Mouse (Mus musculus) urinary bladder, adult 2 months (tissue): ENCODE data around the gene Rbms3. TPM values are rescaled to one million over a fixed set of nuclear protein-coding genes. Genes with fewer than 3 reads are reported as not detected.

ENCODE experiments used
- DNase-seq: peaks from one replicate; pipeline ENCODE4 v3.0.0; 2022; ENCODE audit warnings: low spot score
- polyA plus RNA-seq: library from polyadenylated mRNA; depleted of rRNA; stranded (reverse); fragments of >200 nt; gene quantifications from 2 replicates; pipeline ENCODE4 v1.2.3, GENCODE M21; 2012; rRNA removed

Rbms3 gene
- 20.8 and 20.9 TPM in 2 replicates for polyA plus RNA-seq

GRCm38 (mm10) chr9:117629771-117630170 is at the start of gene Rbms3:
Gene Rbms3 (minus strand): TSS chr9:117629913.
- no peak for DNase-seq

- DNase-seq: no peak
Observed at GRCm38 (mm10) chr9:117673311-117673710, 43.6 kb upstream of the Rbms3 start.

GRCm38 (mm10) chr9:117654626-117655025 is 24.9 kb upstream of the Rbms3 start:
- DNase-seq: no peak

GRCm38 (mm10) chr9:117653641-117654040 is 23.9 kb upstream of the Rbms3 start:
- DNase-seq: no peak

GRCm38 (mm10) chr9:117646131-117646530 is 16.4 kb upstream of the Rbms3 start:
- DNase-seq: no peak

- DNase-seq: no peak
Observed at GRCm38 (mm10) chr9:117641090-117641782, 11.5 kb upstream of the Rbms3 start.

- DNase-seq: no peak
Observed at GRCm38 (mm10) chr9:117638623-117639185, 9.0 kb upstream of the Rbms3 start.

- DNase-seq: no peak
Observed at GRCm38 (mm10) chr9:117636492-117636891, 6.8 kb upstream of the Rbms3 start.

GRCm38 (mm10) chr9:117627173-117627572 is 2.5 kb downstream of the Rbms3 start:
- no peak for DNase-seq

- no peak for DNase-seq
Observed at GRCm38 (mm10) chr9:117600781-117601180, 28.9 kb downstream of the Rbms3 start.

- DNase-seq: no peak
Observed at GRCm38 (mm10) chr9:117599341-117599740, 30.4 kb downstream of the Rbms3 start.

GRCm38 (mm10) chr9:117596162-117596561 is 33.6 kb downstream of the Rbms3 start:
- no peak for DNase-seq

- DNase-seq: no peak
Observed at GRCm38 (mm10) chr9:117585345-117585744, 44.4 kb downstream of the Rbms3 start.

GRCm38 (mm10) chr9:117583638-117584037 is 46.1 kb downstream of the Rbms3 start:
- DNase-seq: no peak

- DNase-seq: no peak
Observed at GRCm38 (mm10) chr9:117582591-117582990, 47.1 kb downstream of the Rbms3 start.

- DNase-seq: no peak
Observed at GRCm38 (mm10) chr9:117571186-117571855, 58.4 kb downstream of the Rbms3 start.

GRCm38 (mm10) chr9:117570240-117570821 is 59.4 kb downstream of the Rbms3 start:
- DNase-seq: no peak

- no peak for DNase-seq
Observed at GRCm38 (mm10) chr9:117566293-117566692, 63.4 kb downstream of the Rbms3 start.

- no peak for DNase-seq
Observed at GRCm38 (mm10) chr9:117558562-117558961, 71.2 kb downstream of the Rbms3 start.

GRCm38 (mm10) chr9:117554356-117554755 is 75.4 kb downstream of the Rbms3 start:
- no peak for DNase-seq

GRCm38 (mm10) chr9:117529281-117529680 is 100.4 kb downstream of the Rbms3 start:
- DNase-seq: no peak

GRCm38 (mm10) chr9:117508941-117509340 is 120.8 kb downstream of the Rbms3 start:
- no peak for DNase-seq

- DNase-seq: no peak
Observed at GRCm38 (mm10) chr9:117491866-117492265, 137.8 kb downstream of the Rbms3 start.
